Mouse (Mus musculus): Measurements from ENCODE around the gene Ehhadh.
"Not testable (repeated sequence)": the region's sequence is repeated elsewhere in the genome, so short reads cannot be mapped to it uniquely, and the experiment has no call there.

DNA sequence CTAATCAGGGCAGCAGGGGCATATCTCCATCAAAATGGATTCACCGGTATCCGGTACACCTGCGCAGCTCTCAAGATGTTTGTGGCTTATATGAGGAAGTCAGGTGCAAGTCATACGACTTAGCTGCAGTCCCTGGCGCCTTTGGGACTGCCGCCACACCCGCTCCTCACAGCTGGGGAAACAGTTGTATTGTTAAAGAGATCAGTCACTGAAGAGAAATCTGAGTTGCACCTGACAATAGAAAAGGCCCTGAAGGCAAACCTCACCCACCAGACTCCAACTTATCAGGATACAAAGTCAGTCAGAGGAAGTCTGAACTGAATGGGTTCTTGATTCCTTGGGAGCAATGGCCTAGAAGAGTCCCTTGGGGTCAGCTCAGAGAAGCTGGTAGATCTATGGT, 20.2 kb upstream of the Ehhadh start:
- not testable (repeated sequence) for TF ChIP-seq POLR2A (IDR thresholded peaks at IDR 0.05; ENCODE audit: insufficient read length, low read depth); SRF (IDR thresholded peaks at IDR 0.05; ENCODE audit: control insufficient read depth, insufficient read length, low read depth); REST (IDR thresholded peaks at IDR 0.05; ENCODE audit: insufficient read depth, insufficient read length); POLR2AphosphoS2 (IDR thresholded peaks at IDR 0.05; ENCODE audit: insufficient read length, low read depth); USF1 (IDR thresholded peaks at IDR 0.05; ENCODE audit: low read depth); CEBPB (IDR thresholded peaks at IDR 0.05; ENCODE audit: insufficient read depth, poor library complexity, severe bottlenecking); MYOD1 (IDR thresholded peaks at IDR 0.05; ENCODE audit: control insufficient read depth in 1 of 3, insufficient read length in 2 of 3, low read depth in 2 of 3); MAX (IDR thresholded peaks at IDR 0.05; ENCODE audit: low read depth)
